Mouse (Mus musculus): ENCODE results near the gene Cop1.
A peak's percentile ranks its signal among the peaks of the same experiment; 100 is the strongest.
"Not testable (repeated sequence)": the region's sequence is repeated elsewhere in the genome, so short reads cannot be mapped to it uniquely, and the experiment has no call there.

The Cop1 gene

DNA sequence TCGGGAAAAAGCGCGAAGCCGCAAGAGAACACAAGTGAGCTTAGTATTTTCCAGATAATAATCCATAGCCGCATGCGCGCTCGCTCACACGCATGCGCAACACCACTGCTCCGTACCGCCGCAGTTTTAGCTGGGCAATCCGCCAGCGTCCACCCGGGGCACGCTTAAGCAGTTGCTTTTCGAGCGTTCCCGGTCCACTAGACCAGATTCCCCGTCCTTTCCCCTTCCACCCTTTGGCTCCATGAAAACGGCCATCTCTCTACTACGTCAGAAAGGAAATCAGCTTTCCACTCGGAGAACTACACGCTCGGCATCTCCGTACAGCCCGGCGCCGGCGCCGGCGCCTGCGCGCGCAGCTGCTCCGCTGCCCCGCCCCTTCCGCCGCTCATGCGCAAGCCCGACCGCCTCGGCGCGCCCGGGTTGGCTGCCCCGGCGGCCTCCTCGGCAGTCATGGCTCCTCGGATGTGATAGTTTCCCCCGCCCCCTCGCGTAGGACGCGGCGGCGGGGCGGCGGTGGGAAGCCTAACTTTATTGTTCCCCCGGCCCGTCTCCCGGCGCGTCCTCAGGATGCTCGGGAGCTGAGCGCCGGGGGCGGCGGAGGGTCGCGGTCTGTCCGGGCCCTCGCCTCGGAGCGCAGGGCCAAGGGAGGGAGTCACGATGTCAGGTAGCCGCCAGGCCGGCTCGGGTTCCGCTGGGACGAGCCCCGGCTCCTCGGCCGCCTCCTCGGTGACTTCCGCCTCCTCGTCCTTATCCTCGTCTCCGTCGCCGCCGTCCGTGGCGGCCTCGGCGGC, at the start of gene Cop1:
Cop1 (plus strand) TSS at position 540 of the 791 bp plus-strand sequence.
- peak; percentile 93 for DNase-seq

DNA sequence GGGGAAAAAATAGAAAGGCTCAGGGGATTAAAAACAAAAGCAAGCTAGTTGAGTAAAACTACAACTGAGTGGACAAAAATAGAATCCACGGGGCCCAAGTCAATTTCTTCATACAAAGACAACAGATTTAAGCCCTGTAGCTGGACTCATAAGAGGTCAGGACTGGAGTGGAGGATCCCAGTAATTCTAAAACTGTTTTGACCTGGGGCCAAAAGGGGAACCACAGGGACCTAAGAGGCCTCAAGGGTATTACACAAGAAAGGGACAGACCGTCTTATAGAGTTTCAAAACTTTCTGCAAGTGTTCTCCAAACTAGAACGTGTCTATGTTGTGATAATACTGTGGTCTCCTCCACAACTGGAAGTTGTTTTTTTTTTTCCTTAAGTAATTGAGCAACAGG, 45.4 kb upstream of the Cop1 start:
- no peak for DNase-seq

DNA sequence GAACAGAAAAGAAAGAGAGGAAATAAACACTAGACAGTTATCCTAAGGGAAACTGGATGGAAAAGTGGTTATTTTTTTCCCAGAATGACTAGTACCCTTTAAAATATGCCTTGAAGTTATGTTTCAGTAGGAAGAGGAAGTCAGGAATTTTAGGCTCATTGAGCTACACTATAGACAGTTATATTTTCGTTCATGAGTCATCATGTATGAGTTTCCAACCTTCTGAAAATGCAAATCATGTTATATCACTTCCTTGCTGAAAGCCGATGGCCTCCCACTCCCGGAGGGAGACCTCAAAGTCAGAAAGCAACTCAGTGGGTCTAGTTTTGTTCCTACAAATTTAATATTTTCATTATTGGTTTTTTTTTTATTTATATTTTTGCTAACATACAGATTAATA, 33.5 kb upstream of the Cop1 start:
- no peak for DNase-seq

DNA sequence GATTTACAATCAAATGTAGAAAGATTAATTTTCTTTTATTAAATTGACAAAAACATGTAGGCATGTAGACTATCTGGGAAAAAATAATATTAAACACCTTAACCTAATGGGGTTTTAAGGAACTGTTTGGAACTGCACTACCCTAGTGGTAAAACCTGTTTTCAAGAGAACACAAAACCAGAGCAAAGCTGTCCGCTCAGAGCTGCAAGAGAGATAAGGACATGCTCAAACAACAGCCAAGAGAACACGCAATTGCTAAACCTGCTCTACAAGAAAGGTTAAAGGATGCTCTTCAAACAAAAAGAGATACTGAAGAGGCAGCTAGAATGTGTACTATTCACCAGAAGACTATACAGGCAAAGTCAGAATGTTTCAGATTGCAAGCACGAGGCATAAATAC, 32.5 kb upstream of the Cop1 start:
- no peak for DNase-seq

DNA sequence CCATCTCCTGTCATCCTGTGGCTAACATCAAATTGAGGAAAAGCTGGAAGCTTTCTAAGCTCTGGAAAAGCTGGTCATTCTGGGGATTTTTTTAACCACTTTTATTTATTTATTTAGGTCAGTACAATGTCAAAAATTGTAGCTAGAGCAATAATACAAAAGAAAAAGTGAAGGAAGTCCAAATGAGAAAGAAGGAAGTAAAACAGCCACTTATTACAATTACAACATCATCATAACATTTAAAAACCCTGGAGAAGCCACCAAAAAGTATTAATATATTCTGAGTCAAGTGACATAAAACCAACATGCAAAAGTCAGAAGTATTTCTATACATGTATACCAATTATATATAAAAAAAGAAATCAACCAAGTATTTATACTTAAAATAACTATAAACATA, 30.9 kb upstream of the Cop1 start:
- no peak for DNase-seq

DNA sequence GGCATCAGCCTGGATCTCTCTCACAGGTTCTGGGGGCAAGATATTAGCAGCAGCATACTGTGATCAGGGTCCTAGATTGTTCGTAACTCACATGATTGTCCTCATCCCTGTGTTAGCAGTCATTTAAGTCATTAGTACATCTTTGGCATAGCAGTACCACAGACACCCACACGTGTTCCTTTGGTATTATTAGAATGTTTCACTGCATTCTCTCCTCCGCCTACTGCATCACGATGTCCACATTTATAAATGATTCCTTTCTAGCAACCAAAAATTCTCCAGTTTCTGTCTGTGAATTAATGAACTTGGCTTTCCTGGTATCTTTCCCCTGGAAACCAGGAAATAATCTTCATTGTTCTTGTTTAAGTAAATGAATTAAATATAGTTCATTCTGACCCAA, 20.4 kb upstream of the Cop1 start:
- DNase-seq: peak; percentile 70

DNA sequence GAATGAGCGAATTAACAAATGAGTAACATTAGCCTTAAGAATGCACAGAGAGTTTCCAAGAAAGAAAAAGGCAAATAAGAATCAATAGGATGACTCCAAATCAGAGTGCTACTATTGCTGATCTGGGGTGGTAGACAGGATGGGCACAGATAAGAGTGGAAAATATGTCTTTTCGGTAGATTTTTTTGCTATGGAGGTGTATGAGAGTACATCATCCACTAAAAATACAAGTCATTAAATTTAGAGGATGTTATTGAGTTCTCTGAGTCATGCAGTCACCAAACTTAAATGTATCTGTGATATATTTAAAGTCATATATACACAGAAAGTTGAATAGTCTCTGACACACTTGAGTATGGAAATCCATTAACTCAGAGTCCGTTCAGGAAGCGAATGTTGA, 14.7 kb upstream of the Cop1 start:
- no peak for DNase-seq

DNA sequence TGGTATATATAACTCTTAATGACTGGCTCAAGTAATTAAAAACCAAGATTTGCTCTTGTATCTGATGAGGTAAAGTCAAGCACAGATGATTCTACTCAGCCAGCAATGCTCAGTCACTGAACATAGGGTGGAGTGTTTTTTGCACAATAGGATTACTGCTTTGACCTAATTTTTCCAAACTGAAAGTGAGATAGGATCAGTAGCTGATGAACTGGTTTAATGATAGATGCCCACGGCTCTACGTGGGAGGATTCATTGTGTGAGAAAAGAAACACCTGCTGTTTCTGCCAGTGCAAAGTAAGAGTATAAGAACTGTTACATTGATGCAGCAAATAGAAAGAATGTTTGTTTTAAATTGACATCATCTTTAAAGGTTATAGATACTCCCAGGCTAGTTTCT, 10.1 kb upstream of the Cop1 start:
- no peak for DNase-seq

DNA sequence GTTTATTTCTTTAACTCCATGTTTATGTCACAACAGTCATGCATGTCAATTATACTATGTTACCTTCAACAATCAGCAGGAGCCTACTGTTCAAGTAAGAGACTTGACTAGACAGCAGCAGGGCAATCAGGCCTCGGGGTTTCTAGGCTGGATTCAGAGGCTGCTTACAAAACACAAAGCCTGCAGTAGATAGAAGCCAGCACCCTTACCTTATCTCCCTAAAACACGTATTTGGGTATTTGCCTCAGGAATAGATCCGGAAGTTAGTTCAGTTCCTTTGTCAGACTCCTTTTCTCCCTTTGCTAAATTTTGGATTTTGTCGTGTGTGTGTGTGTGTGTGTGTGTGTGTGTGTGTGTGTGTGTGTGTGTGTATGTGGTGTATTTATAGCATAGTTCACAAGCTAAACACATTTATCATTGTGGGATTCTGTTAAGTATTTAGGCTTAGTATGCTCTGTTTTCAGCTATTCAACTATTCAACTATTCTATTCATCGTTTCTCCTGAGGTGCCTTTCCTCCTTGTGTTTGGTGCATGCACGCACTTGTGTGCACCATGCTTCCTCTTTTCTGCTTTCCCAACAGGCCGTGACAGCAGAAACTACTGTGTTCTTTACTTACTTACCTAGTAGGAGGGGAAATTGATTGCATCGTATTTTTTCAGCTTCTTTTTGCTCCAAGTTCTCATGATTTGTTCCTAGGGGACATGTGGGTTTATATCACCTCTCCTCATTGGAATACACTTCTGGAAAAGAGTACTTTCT, 6.9 kb upstream of the Cop1 start:
- no peak for DNase-seq

DNA sequence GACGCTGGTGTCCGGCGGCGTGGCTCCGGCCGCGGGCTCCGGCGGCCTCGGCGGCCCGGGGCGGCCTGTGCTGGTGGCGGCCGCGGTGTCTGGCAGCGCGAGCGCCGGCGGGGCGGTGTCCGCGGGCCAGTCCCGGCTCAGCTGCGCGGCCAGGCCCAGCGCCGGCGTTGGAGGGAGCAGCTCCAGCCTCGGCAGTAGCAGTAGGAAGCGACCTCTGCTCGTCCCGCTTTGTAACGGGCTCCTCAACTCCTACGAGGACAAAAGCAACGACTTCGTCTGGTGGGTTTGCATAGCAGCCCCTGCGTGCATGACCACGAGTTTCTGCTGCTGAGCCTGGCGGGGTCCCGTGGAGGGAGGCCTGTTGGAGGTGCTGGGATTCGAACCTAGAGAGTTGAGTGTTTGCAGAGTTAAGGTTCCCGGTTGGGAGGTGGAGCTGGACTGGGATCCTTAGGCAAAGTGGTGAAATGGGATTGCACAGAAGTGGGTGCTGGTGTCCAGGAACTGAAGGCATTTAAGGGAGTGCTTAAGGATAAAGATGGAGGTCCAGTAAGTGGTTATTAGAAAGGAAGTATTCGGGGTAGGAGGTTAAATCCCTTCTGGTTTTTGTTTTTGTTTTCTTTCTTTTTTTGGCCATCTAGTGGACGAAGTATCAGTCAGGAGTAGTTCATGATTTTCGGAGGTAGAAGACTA, 597 bp downstream of the Cop1 start:
- not testable (repeated sequence) for DNase-seq

DNA sequence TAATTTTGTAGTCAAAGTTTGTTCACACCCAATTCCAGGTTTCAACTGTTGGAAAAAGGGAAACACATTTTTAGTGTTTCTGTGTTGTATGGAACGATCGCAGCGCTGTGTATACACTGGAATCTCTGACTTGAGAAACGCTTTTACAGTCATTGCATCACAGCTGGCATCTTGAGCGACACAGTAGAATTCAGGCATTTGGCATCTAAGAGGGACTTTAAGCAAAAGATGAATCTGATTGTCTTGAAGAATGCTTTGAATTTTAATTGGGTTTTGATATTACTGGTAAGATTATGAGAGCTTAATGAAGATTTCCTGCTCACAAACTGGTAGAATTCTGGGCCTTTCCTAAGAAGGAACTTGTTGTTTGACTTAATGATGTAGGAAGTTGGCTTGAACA, 1.3 kb downstream of the Cop1 start:
- DNase-seq: no peak

DNA sequence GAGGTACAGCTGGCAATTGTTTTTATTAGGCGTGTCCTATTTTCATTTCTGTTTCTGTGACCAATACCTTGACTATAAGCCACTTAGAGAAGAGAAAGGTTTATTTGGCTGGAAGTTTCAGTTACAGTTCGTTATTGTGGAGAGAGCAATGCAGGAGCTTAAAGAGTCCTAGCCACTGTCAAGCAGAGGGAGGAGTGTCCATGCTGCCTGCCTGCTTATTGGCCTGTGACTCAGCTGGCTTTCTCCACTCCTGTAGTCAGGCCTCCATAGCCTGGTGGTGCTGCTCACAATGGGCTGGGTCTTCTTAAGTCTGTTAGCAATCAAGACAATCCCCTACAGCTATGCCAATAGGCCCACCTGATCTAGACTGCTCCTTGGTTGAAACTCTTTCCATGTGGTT, 2.4 kb downstream of the Cop1 start:
- no peak for DNase-seq

DNA sequence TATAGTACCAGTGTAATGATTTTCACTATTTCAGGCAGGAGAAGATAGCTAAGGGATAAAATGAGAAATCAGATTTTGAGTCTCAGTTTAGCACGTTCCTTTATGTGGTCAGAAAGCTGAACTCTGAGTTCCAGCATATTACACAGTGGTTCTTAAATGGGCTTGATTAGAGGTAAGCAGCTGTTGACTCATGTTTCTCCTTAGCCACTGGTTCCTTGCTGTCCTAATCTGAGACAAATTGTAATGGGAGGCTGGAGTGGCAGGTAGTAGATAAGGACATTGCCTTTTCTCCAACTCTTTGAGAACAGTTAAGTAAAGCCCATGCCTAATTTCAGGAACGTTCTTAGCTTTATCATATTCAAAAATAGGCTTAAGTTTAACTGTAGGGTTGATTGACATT, 3.6 kb downstream of the Cop1 start:
- DNase-seq: no peak

DNA sequence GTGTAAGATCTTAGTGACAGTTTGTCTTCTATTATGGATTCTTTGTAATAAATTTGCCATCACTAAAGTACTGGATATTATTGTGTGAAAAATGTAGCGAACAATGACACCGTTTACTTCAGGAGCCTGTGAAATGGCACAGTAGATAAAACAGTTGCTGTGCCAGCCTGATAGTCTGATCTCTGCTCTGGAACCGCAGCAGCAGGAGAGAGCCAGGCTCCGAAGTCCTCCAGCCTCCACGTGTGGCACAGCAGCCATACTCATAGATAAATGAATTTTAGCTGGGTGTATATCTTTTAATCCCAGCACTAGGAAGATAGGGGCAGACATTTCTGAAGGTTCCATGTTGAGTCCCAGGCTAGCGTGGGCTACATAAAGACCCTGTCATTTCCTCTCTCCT, 6.0 kb downstream of the Cop1 start:
- no peak for DNase-seq

DNA sequence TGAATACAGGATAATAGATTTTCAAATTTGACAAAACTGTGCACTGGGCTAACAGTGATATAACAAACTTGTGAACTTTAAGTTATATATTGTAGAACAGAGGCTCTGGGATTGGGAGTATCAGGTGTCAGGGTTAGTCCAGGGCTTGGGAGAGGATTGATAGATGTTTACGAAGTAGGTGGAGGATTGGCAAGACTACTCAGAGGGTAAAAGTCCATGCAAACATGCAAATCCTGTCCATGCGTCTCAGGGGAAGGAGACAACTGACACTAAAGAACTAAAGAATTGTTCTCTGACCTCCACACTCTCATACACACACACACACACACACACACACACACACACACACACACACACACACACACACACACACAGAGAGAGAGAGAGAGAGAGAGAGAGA, 18.2 kb downstream of the Cop1 start:
- no peak for DNase-seq

DNA sequence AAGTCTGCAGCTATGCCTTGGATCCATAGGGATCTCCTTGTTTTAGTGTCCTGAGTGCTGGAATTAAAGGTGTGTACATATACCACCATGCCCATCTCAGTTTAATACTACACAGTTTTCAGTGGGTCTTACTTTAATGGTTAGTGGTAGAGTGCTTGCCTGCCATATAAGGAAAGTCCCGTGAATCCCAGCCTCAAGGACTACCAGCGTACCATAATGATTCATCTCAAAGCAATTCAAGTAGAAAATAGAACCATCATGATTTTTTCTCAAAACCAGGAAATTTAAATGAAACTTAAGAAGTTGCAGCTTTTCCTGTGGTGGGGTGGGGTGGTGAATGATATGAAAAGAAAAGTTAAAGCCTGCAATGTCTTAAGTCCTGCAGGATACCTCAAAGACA, 21.0 kb downstream of the Cop1 start:
- DNase-seq: no peak

DNA sequence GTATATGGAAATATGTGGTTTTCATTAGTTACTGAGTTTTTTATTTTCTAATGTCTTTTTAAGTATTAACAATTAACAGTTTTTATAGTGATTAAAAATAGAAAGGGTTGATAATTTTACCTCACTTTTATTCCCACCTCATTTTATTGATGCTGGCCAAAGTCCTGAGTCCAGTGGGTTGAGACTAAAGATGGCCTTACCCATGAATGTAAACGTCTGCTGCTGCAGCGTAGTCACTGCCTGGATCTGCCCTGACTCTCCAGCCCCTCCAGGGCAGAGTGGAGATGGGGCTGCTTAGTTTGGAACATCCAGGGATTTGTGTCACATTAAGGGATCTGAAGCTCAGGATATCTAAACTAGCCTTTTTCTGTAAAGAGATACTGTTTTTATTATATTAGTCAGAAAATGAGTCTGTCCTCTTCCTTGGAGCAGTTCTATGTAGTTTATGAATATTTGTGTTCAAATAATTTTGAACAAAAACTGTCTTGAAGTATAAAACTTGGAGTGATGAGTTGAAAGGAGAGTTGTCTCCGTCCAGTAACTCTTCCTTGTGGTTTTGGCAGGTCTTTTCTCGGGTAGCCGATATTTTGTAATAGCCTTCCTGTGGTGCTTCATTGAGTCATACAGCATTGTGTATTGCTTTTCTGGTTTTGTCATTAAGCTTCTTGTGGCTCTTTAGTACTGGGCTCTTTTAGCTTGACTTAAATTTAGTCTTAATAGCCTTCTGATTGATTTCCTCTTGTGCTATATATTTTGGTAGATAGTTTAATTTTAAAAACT, 23.0 kb downstream of the Cop1 start:
- DNase-seq: no peak

DNA sequence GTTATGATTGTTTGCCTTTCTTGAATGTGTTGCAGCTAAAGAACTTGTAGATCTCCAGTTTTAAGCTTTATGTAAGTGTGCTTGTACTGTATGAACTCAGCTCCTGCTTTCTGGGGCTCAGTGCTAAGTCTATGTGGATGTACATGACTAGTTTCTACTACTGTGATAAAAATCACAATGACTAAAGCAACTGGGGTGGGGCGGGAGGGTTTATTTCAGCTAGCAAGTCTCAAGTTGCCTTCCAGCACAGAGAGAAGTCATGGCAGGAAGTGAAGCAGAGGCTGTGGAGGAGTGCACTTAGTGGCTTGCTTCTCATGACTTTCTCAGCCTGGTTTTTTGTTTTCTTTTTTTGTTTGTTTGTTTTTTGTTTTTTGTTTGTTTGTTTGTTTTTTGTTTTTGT, 24.4 kb downstream of the Cop1 start:
- no peak for DNase-seq

DNA sequence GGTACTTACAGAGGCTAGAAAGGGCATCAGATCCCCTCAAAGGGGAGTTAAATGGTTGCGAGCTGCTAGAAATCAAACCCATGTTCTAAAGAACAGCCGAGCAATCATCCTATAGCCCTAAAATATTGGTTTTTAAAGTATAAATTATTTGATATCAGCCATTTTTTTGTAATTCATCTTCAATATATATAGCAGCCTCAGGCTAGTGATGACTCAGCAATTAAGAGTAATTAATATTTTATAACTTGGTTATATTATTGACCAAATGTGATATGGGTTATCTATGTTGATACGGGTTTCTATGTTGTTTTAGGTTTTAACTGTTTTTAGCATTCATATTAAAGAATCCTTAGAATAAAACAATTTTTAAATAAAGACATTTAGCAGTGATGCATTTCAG, 31.7 kb downstream of the Cop1 start:
- DNase-seq: no peak

DNA sequence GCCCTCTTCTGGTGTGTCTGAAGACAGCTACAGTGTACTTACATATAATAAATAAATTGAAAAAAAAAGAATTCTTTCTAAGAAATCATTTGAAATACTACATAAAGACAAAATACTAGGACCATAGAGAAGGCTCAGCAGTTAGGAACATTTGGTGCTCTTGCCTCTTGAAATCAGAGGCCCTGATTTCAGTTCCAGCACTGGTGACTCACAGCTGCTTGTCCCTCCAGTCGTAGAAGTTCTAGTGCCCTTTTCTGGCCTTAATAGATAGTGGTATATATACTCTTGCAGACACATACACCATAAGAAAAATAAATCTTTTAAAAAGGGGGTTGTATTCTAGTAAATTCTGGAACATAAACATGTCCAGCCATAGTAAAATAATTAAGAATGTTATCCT, 48.0 kb downstream of the Cop1 start:
- DNase-seq: no peak

DNA sequence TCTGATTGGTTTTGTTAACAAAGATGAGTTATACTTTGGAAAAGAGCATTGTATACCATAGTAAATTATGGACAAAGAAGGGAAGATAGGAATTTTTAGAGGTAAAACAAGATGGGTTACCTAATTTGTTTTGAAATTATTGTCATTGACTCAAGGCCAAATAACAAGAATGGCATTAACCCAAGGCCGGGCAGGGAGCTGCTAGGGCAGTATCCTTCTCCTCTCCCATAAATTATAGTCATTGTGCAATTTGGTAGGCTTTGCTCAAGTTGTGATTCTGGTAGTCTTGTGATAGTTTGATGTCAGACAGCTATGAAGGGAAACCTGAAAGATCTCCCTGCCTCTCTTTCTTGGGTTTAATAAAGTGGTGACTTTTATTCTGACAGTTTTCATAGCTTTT, 49.7 kb downstream of the Cop1 start:
- DNase-seq: no peak

DNA sequence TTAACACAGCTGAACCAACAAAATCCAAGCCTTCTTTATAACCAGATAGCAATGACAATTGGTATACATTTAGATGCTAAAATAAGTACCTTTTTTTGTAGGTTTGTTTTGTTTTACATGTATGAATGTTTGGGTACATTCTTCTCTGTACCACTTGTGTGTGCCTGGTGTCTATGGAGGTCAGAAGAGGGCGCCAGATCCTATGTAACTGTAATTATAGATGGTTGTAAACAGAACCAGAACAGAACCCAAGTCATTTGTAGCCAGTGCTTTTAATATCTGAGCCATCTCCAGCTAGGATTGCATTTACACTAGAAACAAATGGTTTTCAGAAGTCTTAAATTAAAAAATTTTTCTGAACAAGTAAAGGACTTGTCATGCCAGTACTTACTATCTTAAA, 54.7 kb downstream of the Cop1 start:
- DNase-seq: no peak

DNA sequence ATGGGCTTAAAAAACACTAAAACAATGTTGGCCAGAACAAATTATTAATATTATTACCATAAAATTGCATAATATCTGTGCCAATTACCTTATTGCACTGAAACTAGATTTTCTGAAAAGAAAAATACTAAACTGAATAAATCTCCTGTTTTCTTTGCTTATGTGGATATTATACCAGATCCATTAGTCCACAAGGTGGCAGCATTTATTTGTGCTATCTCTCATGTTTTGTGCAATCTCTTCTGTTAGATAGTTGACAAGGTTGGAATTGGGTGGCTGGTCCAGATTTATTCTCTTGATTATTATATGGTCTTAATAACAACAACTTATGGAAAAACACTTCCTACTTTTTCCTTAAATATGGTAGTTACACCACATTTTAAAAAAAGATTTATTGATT, 58.1 kb downstream of the Cop1 start:
- peak; percentile 19 for DNase-seq

All from right cerebral cortex, adult 18-20 months (tissue).